Mouse (Mus musculus) adrenal gland, adult 8-10 months (tissue): Measurements from ENCODE around the gene Dennd1b. TPM values are rescaled to one million over a fixed set of nuclear protein-coding genes. Genes with fewer than 3 reads are reported as not detected.

Experiments
- DNase-seq: peaks from one replicate; pipeline ENCODE4 v3.0.0; 2022
- total RNA-seq, 4 experiments: library from RNA; stranded (reverse); gene quantifications; 2 replicates each; pipeline ENCODE4 v1.2.4; 2022

The Dennd1b gene
- total RNA-seq, 4 experiments from 2014 or later, result 26.2 to 36.5 (median 28.1) TPM

- DNase-seq, result no peak
Observed at GRCm38 (mm10) chr1:139083382-139083781, 120.1 kb downstream of the Dennd1b start.

GRCm38 (mm10) chr1:139087564-139087963 is 124.3 kb downstream of the Dennd1b start:
- DNase-seq, result no peak

GRCm38 (mm10) chr1:139090744-139091143 is 127.5 kb downstream of the Dennd1b start:
- DNase-seq, result no peak

GRCm38 (mm10) chr1:139091701-139092100 is 128.5 kb downstream of the Dennd1b start:
- DNase-seq, result no peak

- no peak for DNase-seq
Observed at GRCm38 (mm10) chr1:139092144-139092543, 128.9 kb downstream of the Dennd1b start.

GRCm38 (mm10) chr1:139092722-139093121 is 129.5 kb downstream of the Dennd1b start:
- DNase-seq, result no peak

GRCm38 (mm10) chr1:139096369-139096768 is 133.1 kb downstream of the Dennd1b start:
- no peak for DNase-seq

- DNase-seq, result no peak
Observed at GRCm38 (mm10) chr1:139098088-139098487, 134.9 kb downstream of the Dennd1b start.

GRCm38 (mm10) chr1:139101725-139102124 is 138.5 kb downstream of the Dennd1b start:
- no peak for DNase-seq

- DNase-seq, result no peak
Observed at GRCm38 (mm10) chr1:139108251-139108650, 145.0 kb downstream of the Dennd1b start.

- no peak for DNase-seq
Observed at GRCm38 (mm10) chr1:139122626-139123025, 159.4 kb downstream of the Dennd1b start.

- DNase-seq, result no peak
Observed at GRCm38 (mm10) chr1:139139644-139140043, 176.4 kb downstream of the Dennd1b start.

- DNase-seq, result no peak
Observed at GRCm38 (mm10) chr1:139145516-139145915, 182.3 kb downstream of the Dennd1b start.

- DNase-seq, result peak; percentile 25
Observed at GRCm38 (mm10) chr1:139146306-139146705, 183.1 kb downstream of the Dennd1b start.

GRCm38 (mm10) chr1:139153006-139153405 is 189.8 kb downstream of the Dennd1b start:
- DNase-seq, result no peak

GRCm38 (mm10) chr1:139153493-139153892 is 190.3 kb downstream of the Dennd1b start:
- no peak for DNase-seq

GRCm38 (mm10) chr1:139156397-139156796 is 193.2 kb downstream of the Dennd1b start:
- DNase-seq, result no peak

GRCm38 (mm10) chr1:139161619-139162018 is 198.4 kb downstream of the Dennd1b start:
- no peak for DNase-seq

- no peak for DNase-seq
Observed at GRCm38 (mm10) chr1:139162814-139163213, 199.6 kb downstream of the Dennd1b start.

- no peak for DNase-seq
Observed at GRCm38 (mm10) chr1:139174058-139174832, 211.0 kb downstream of the Dennd1b start.

- no peak for DNase-seq
Observed at GRCm38 (mm10) chr1:139179707-139180106, 216.5 kb downstream of the Dennd1b start.

- no peak for DNase-seq
Observed at GRCm38 (mm10) chr1:139180481-139181149, 217.4 kb downstream of the Dennd1b start.

GRCm38 (mm10) chr1:139192635-139193034 is 229.4 kb downstream of the Dennd1b start:
- DNase-seq, result no peak

- DNase-seq, result no peak
Observed at GRCm38 (mm10) chr1:139194011-139194410, 230.8 kb downstream of the Dennd1b start.
